Mouse (Mus musculus) lung, adult 2 months (tissue): ENCODE results near the gene Pomgnt2. TPM values are rescaled to one million over a fixed set of nuclear protein-coding genes. Genes with fewer than 3 reads are reported as not detected.

ENCODE experiments used
- DNase-seq: peaks from one replicate; pipeline ENCODE4 v3.0.0; 2022
- H3K4me1 ChIP-seq: fragments of 200-500 bp; 2 replicates; pipeline ENCODE4 v1.6.1; 2011; ENCODE audit warnings: low read length; ENCODE audit not compliant: control insufficient read depth, insufficient read depth
- H3K4me3 ChIP-seq: fragments of 200-500 bp; replicated peaks from 2 replicates; pipeline ENCODE3; 2011; ENCODE audit warnings: low read depth, mild to moderate bottlenecking, control low read depth, low read length; ENCODE audit errors: extremely low read depth
- CTCF ChIP-seq: fragments of 200-500 bp; IDR thresholded peaks from 2 replicates; pipeline ENCODE4 v1.5.1; 2011; ENCODE audit warnings: mild to moderate bottlenecking, low read length, control low read depth; ENCODE audit not compliant: insufficient read depth
- POLR2A ChIP-seq: fragments of 200-500 bp; IDR thresholded peaks from 2 replicates; pipeline ENCODE4 v1.6.1; 2011; ENCODE audit warnings: low read depth, mild to moderate bottlenecking, control low read depth, low read length, borderline replicate concordance; ENCODE audit errors: extremely low read depth
- WGBS: fragments of 180-500 bp; shearing (Covaris S2); methylation state at CpG from one replicate; pipeline ENCODE4 v1.1.7; 2018; 5-methylcytosine and 5-hydroxymethylcytosine counted together
- polyA plus RNA-seq: library from polyadenylated mRNA; depleted of rRNA; stranded (reverse); fragments of >200 nt; gene quantifications from 2 replicates; pipeline ENCODE4 v1.2.3, GENCODE M21; 2012; rRNA removed

Pomgnt2 gene
- polyA plus RNA-seq, 1 experiment: 14.8 TPM

DNA sequence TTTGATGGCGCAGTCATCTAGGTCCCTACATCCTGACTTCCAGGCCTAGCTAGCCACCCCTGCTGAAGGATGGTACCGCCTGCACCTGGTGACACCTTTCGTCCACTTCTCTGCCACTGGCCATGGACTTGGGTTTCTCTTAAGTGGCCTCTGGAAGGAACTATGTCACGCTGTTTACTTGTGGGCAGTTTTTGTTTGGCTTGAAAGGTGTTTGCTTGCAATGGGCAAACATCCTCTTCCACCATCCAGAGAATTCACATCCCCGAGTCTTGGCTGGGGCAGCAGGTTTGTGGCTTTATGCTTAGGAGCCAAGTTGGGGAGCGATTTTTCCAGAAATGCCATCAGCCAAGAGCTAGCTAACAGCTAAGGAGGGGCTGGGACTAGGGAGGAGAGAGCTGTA, 44.3 kb downstream of the Pomgnt2 start:
- TF ChIP-seq POLR2A (no peak), CTCF (no peak)
- no peak for DNase-seq
- H3K4me1 ChIP-seq: no peaks in the 10 kb centered on the region
- no peak overlapping the region for H3K4me3 ChIP-seq
- 66% methylated on average over 6 of the region's 6 CpGs for WGBS

GRCm38 (mm10) chr9:121951114-121951423, 45.8 kb downstream of the Pomgnt2 start:
- TF ChIP-seq CTCF (no peak), POLR2A (no peak)
- WGBS: 39% methylated on average over 4 of the region's 4 CpGs
- Histone ChIP-seq H3K4me3 (peak overlapping the region; percentile 48), H3K4me1 (no peaks in the 10 kb centered on the region)
- no peak for DNase-seq

DNA sequence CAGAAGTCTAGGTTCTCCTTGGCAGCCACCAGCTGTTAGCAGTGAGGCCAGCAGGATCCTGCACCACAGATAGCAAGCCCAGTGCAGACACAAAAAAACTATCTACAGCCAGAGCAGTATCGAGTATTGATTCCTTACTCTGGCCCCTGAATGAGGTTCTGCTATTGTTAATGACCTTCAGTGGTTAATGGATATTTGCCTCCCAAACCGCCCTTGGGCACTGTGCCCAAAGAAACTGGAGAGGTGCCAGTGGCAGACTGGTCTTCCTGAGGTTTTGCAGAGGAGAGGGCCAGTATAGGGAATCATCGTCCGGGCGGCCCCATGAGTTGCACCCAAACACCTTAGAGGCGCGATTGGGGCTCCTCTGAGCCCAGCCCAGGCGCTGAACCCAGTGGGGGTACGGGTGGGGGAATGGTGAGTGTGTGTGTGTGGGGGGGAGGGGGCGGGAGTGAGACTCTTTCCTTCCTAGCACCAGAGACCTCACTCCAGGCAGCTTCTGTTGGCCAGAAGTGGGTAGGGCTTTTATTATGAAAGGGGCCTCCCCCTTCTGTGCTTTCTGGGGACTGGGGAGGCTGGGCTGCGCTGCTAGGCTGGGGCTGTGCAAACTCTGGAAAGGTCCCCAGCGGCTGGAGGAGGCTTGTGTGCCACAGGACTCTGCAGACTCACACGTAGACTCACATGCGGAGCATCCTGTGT, 46.3 kb downstream of the Pomgnt2 start, which contains the start of gene Fam198a:
Fam198a (plus strand) TSS at position 571 of the 696 bp plus-strand sequence.
- Histone ChIP-seq H3K4me3 (peak within 1 kb of the TSS; percentile 48), H3K4me1 (no peaks in the 10 kb centered on the region)
- 3% methylated on average over 13 of the region's 14 CpGs for WGBS
- peak; percentile 55 for DNase-seq
- TF ChIP-seq POLR2A (peak; percentile 50; the same call in 1 of the 2 replicates), CTCF (no peak)

- H3K4me1 ChIP-seq: no peaks in the 10 kb centered on the region
- DNase-seq: no peak
- H3K4me3 ChIP-seq: no peak overlapping the region
- WGBS: 48% methylated on average over 4 of the region's 4 CpGs
- no peak for TF ChIP-seq CTCF
- no peak for TF ChIP-seq POLR2A
These were observed 48.5 kb downstream of the Pomgnt2 start for GRCm38 (mm10) chr9:121948431-121948830.

DNA sequence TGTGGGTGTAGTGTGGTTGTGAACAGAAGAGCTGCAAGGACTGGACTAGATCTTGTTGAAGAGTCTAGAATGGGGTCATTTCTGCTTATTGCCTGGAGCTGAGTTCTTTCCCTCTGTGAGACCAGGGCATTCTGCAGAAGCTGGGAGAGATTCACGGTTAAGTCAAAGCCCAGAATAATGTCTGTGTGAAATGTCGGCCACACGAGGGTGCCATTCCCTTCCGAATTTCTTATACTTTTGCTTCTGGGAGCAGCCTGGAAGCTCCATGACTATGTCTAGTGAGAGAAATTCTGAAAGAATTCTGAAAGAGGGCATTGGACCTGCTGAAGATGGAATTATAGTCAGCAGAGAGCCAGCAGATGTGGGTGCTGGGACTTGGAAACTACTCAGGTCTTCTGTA, 49.1 kb downstream of the Pomgnt2 start:
- Histone ChIP-seq H3K4me1 (no peaks in the 10 kb centered on the region), H3K4me3 (no peak overlapping the region)
- TF ChIP-seq POLR2A (no peak), CTCF (peak; percentile 27; the same call in 1 of the 2 replicates)
- peak; percentile 46 for DNase-seq
- WGBS: 10% methylated on average over 4 of the region's 4 CpGs

DNA sequence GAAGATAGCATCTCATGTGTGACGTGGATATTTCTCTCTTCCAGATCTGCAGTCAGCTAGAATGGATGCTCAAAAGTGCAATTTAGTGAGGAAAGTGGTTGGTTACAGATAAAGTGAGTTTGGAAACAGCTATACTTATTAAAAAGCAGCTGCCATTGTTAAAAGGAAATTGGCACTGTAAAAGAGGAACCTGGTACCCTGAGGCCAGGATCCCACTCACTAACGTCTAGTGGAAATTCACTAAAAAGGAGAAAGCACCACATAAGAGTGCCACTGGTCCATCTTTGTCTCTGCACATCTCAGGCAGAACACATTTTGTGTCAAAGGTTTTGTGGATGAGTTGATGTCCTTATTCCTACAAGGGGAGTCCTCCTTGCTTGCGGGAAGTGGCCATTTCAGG, 53.3 kb downstream of the Pomgnt2 start:
- no peak for DNase-seq
- WGBS: 79% methylated on average over 3 of the region's 3 CpGs
- TF ChIP-seq POLR2A (no peak), CTCF (no peak)
- Histone ChIP-seq H3K4me3 (no peak overlapping the region), H3K4me1 (no peaks in the 10 kb centered on the region)

GRCm38 (mm10) chr9:121943005-121943404, 53.9 kb downstream of the Pomgnt2 start:
- no peaks in the 10 kb centered on the region for H3K4me1 ChIP-seq
- TF ChIP-seq POLR2A: no peak
- no peak for TF ChIP-seq CTCF
- H3K4me3 ChIP-seq: no peak overlapping the region
- 67% methylated on average over 3 of the region's 3 CpGs for WGBS
- DNase-seq: no peak

DNA sequence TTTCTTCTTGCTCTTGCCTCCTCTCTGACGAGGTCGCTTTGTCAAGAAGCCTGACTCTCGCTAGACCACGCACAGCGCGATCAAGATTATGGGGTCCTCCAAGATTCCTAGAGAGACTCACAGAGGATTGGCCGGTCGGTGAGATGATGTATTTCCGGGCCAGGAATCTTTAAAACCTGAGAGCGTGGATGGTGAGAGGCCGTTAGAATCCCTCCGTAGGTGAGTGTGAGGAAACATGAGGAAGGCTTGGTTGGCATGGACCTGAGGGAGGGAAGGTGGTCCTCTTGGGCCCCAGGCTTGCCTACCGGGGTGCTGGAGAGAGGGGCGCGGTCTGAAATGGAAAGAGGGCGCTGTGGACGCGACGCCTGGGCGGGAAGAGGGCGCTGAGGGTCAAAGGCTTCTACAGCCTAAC, 59.0 kb downstream of the Pomgnt2 start:
- H3K4me3 ChIP-seq: peak overlapping the region; percentile 17
- no peaks in the 10 kb centered on the region for H3K4me1 ChIP-seq
- TF ChIP-seq POLR2A: no peak
- TF ChIP-seq CTCF: no peak
- DNase-seq: no peak
- 42% methylated on average over 21 of the region's 21 CpGs for WGBS

GRCm38 (mm10) chr9:121937451-121937864, 59.5 kb downstream of the Pomgnt2 start:
- H3K4me1 ChIP-seq: no peaks in the 10 kb centered on the region

DNA sequence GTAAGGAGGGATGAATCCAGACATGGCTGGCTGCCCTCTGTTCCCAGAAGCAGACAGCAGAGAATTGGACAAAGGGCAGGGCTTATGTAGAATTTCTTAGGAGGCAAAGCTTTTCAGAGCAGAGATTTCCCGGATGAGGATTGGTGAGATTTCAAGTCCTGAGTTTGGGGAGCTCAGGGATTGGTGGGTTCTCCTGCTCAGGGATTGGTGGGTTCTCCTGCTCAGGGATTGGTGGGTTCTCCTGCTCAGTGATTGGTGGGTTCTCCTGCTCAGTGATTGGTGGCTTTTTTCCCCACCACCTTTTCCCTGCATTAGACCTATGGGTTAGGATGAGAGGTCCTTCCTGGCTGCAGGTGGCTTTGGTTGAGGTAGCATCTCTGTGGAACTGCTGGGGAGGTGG, 60.0 kb downstream of the Pomgnt2 start:
- WGBS: 68% methylated on average over 1 of the region's 1 CpGs

More at GRCm38 (mm10) chr9:121937451-121937864, 59.5 kb downstream of the Pomgnt2 start:
- no peak for DNase-seq
- 37% methylated on average over 6 of the region's 6 CpGs for WGBS
- no peak overlapping the region for H3K4me3 ChIP-seq
- no peak for TF ChIP-seq POLR2A
- TF ChIP-seq CTCF: no peak

DNA sequence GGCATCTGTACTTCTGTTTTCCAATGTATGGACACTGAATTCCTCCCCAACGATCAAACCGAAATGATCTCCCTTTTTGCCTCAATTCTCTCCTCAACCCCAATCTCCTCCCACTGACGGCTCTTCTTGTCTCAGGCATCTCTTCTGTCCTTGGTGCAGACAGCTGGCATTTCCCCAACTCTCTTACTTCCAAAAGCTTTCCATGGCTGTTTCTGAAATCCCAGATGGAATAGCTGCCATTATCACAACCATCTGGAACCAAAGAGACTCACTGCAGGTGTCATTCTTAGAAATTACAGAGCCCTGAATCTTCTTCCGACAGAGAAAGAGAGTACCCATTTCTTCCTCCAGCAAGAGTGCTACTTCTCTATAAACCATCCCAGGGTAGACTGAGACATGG, 62.1 kb downstream of the Pomgnt2 start:
- TF ChIP-seq CTCF: no peak
- TF ChIP-seq POLR2A: no peak
- 76% methylated on average over 4 of the region's 4 CpGs for WGBS
- no peak for DNase-seq
- H3K4me3 ChIP-seq: no peak overlapping the region
- no peaks in the 10 kb centered on the region for H3K4me1 ChIP-seq

More for the DNA sequence above, 60.0 kb downstream of the Pomgnt2 start:
- H3K4me1 ChIP-seq: no peaks in the 10 kb centered on the region
- TF ChIP-seq CTCF (no peak), POLR2A (no peak)
- H3K4me3 ChIP-seq: no peak overlapping the region
- no peak for DNase-seq

Other genes starting within 250 kb of the Pomgnt2 start
- gene Zfp651, start 237.8 kb downstream of the Pomgnt2 start, polyA plus RNA-seq: 26.8 and 46.2 TPM in 2 replicates
- gene Klhl40, start 219.5 kb downstream of the Pomgnt2 start, polyA plus RNA-seq: 0.49 and 4.4 TPM in 2 replicates
- gene Hhatl, start 204.6 kb downstream of the Pomgnt2 start, polyA plus RNA-seq: 7.4 and 11.0 TPM in 2 replicates
- gene Ccdc13, start 157.6 kb downstream of the Pomgnt2 start, polyA plus RNA-seq: 4.2 and 5.1 TPM in 2 replicates
- 11.6 and 24.4 TPM in 2 replicates for gene Higd1a, start 138.7 kb downstream of the Pomgnt2 start, polyA plus RNA-seq
- gene Ackr2, start 98.8 kb downstream of the Pomgnt2 start, polyA plus RNA-seq: 43.2 and 46.8 TPM in 2 replicates
- 0.90 and 1.1 TPM in 2 replicates for gene Cyp8b1, start 80.8 kb downstream of the Pomgnt2 start, polyA plus RNA-seq
- gene Fam198a, start 46.1 kb downstream of the Pomgnt2 start, polyA plus RNA-seq: 5.8 and 8.4 TPM in 2 replicates
- 107 and 129 TPM in 2 replicates for gene Snrk, start 120.2 kb upstream of the Pomgnt2 start, polyA plus RNA-seq